Mouse (Mus musculus) spleen, adult 2 months (tissue): ENCODE measurements around the gene Abcc4. TPM values are rescaled to one million over a fixed set of nuclear protein-coding genes. Genes with fewer than 3 reads are reported as not detected.

ENCODE experiments used
- DNase-seq, 2 experiments: peaks; one replicate each; pipeline versions ENCODE4 v3.0.0 to v3.0.0-alpha.2; 2012 to 2021; ENCODE audit warnings: low spot score in 2 of 2, low read depth in 1 of 2
- H3K27ac ChIP-seq: fragments of 200-500 bp; 2 replicates; pipeline ENCODE4 v1.5.1; 2012; ENCODE audit warnings: low read length, inconsistent platforms; ENCODE audit not compliant: insufficient read depth
- H3K27me3 ChIP-seq: fragments of 200-500 bp; 2 replicates; pipeline ENCODE4 v1.6.1; 2012; ENCODE audit warnings: mild to moderate bottlenecking, moderate library complexity, low read length, inconsistent platforms; ENCODE audit not compliant: control insufficient read depth, insufficient read depth
- H3K36me3 ChIP-seq: fragments of 200-500 bp; 2 replicates; pipeline ENCODE4 v1.6.1; 2012; ENCODE audit warnings: mild to moderate bottlenecking, low read length, inconsistent platforms; ENCODE audit not compliant: control insufficient read depth, insufficient read depth
- H3K4me1 ChIP-seq: fragments of 200-500 bp; 2 replicates; pipeline ENCODE4 v1.6.1; 2011; ENCODE audit warnings: inconsistent platforms; ENCODE audit not compliant: control insufficient read depth, insufficient read depth, insufficient read length
- H3K4me3 ChIP-seq: fragments of 200-500 bp; 2 replicates; pipeline ENCODE4 v1.5.1; 2011; ENCODE audit warnings: mild to moderate bottlenecking, inconsistent platforms; ENCODE audit not compliant: insufficient read depth, insufficient read length; ENCODE audit errors: extremely low read depth
- CTCF ChIP-seq: fragments of 200-500 bp; IDR thresholded peaks from 2 replicates; pipeline ENCODE4 v1.5.1; 2011; ENCODE audit warnings: mild to moderate bottlenecking, inconsistent platforms; ENCODE audit not compliant: insufficient read depth, insufficient read length, insufficient replicate concordance; ENCODE audit errors: extremely low read depth
- POLR2A ChIP-seq: fragments of 200-500 bp; IDR thresholded peaks from 2 replicates; pipeline ENCODE4 v1.6.1; 2011; ENCODE audit warnings: low read depth, low read length, inconsistent platforms
- WGBS: fragments of 180-500 bp; shearing (Covaris S2); methylation state at CpG from one replicate; pipeline ENCODE4 v1.1.7; 2018; 5-methylcytosine and 5-hydroxymethylcytosine counted together
- polyA plus RNA-seq: library from polyadenylated mRNA; depleted of rRNA; stranded (reverse); fragments of >200 nt; gene quantifications from 2 replicates; pipeline ENCODE4 v1.2.3, GENCODE M21; 2012

Abcc4 gene
- polyA plus RNA-seq, 1 experiment, result 2.9 TPM

DNA sequence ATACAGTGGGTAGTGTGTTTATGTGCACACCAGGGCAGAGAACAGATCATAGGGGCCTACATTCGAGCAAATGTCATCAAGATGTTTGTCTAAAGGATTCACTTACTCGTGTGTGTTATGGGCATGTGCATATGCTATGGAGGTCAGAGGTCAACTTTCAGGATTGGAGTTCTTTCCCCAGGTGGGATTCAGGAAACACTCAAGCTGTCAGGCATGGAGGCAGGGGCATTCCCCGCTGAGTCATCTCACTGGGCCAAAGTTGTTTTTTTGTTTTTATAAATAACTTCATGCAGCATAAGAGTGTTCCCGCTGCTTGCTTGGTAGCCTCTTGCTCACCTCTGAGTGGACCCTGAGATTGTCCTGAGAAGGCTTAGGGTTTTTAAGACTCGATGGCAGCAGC is 224.2 kb downstream of the Abcc4 start:
- no peak for TF ChIP-seq POLR2A
- no peak for TF ChIP-seq CTCF
- no peaks in the 10 kb centered on the region for H3K4me1 ChIP-seq
- H3K4me3 ChIP-seq, result no peak overlapping the region
- H3K27me3 ChIP-seq, result no peaks in the 10 kb centered on the region
- DNase-seq, result no peak
- H3K36me3 ChIP-seq, result peaks cover 3% of the 10 kb centered on the region; the same call in 1 of the 2 replicates
- 88% methylated on average over 5 of the region's 5 CpGs for WGBS
- no peak overlapping the region for H3K27ac ChIP-seq

DNA sequence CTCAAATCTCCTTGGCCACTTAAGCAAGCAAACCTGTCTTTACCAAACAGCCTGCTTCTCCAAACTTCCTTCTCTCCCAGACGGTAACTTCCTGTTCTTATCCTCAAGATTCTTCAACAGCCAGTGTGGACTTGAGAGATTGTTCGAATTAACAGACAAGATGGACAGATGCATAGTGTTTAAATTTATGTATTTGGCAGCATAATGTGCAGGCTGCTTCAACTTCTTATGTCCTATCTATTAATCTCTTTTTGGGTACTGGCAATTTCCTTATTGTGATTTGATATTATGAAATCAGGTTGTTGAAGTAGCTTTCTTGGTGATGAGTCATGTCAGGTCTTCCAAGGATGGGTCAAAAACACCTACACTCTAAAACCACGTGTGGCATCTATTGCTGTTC is 229.7 kb downstream of the Abcc4 start:
- Histone ChIP-seq H3K4me3 (no peak overlapping the region), H3K4me1 (no peaks in the 10 kb centered on the region), H3K27ac (no peak overlapping the region), H3K27me3 (peaks cover 2% of the 10 kb centered on the region; the same call in 1 of the 2 replicates), H3K36me3 (no peaks in the 10 kb centered on the region)
- DNase-seq, result no peak
- TF ChIP-seq POLR2A, result no peak
- no peak for TF ChIP-seq CTCF
- 51% methylated on average over 3 of the region's 3 CpGs for WGBS

DNA sequence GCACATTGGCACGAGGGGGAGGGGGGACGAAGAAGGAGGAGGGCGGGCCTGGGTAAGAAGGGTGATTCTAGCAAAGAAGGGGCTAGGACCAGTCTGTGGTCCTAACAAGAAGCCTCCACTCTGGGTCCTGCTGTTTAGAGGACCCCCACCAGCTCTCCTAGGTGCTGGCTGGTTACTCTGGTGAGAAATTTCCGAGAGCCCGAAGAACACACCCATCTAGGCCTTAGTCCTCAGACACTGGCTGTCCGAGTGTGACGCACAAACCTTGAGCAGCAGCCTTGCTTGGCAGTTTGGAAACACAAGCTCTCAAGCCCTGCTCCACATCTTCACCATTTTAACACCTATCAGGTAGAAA is 230.9 kb downstream of the Abcc4 start:
- H3K4me3 ChIP-seq, result no peak overlapping the region
- TF ChIP-seq POLR2A (no peak), CTCF (no peak)
- DNase-seq, result no peak
- no peak overlapping the region for H3K27ac ChIP-seq
- H3K36me3 ChIP-seq, result no peaks in the 10 kb centered on the region
- no peaks in the 10 kb centered on the region for H3K4me1 ChIP-seq
- H3K27me3 ChIP-seq, result peaks cover 2% of the 10 kb centered on the region; the same call in 1 of the 2 replicates
- WGBS, result 80% methylated on average over 7 of the region's 7 CpGs

DNA sequence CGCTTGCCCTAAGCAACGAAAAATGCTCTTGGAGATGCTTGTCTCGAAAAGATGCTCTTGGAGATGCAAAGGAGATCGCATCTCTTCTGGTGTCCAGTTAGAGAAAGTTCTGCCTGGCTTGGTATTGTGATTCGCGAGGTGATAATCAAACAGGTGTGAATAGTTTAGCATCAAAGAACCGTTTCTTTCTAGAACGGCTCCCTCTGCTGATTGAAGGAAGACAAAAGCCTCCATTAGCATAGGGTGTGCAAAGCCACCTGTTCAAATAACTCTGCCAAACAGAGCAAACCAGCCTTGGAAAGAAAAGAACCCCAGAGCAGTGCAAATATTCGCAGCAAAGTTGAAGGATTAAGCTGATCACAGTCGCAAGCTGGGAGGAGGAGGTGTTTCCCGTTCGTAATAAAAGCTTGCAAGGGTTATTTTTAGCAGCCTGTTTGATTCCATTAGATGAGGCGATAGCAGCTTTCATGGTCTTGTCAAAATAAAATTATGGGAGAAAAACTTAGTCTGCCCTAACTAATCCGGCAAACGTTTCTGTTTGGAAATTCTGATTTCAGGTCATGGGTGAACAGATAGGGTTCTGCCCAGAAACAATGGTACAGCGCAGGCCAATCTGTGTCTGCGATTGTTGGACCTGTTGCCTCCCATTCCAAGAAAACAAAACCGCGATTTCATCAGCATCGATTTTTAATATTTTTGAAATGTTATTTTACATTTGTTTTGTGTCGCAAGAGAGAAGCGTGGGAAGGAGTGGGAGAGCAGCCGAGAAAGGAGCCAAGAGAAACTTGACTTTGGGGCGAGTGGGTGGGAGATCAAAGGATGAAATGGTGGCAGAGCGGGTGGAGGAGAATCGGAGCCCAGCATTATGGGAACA is 231.6 kb downstream of the Abcc4 start:
- Histone ChIP-seq H3K36me3 (no peaks in the 10 kb centered on the region), H3K4me3 (no peak overlapping the region), H3K4me1 (no peaks in the 10 kb centered on the region), H3K27me3 (peaks cover 2% of the 10 kb centered on the region; the same call in 1 of the 2 replicates), H3K27ac (no peak overlapping the region)
- TF ChIP-seq CTCF, result no peak
- no peak for TF ChIP-seq POLR2A
- DNase-seq, result no peak
- 34% methylated on average over 26 of the region's 26 CpGs for WGBS

DNA sequence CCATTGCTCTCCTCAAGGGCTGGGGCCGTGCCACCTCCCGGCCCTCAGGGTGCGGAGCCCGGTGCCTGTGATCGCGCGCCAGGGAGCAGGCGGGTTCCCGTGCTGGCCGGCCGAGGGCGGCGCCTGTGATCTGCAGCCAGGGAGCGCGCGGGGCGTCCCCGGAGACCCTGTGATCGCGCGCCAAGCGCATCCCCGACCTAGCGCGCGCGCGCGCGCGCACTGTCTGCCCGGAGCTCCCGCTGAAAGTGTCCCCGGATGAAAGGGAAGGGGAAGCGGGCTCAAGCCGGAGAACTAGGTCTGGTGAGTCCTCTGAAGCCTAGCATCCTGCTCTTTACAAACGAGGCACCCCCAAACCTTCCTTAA is 232.2 kb downstream of the Abcc4 start:
- TF ChIP-seq CTCF (no peak), POLR2A (no peak)
- Histone ChIP-seq H3K36me3 (no peaks in the 10 kb centered on the region), H3K4me1 (no peaks in the 10 kb centered on the region), H3K4me3 (no peak overlapping the region), H3K27ac (no peak overlapping the region), H3K27me3 (peaks cover 2% of the 10 kb centered on the region; the same call in 1 of the 2 replicates)
- under 1% methylated on average over 37 of the region's 37 CpGs for WGBS
- no peak for DNase-seq

DNA sequence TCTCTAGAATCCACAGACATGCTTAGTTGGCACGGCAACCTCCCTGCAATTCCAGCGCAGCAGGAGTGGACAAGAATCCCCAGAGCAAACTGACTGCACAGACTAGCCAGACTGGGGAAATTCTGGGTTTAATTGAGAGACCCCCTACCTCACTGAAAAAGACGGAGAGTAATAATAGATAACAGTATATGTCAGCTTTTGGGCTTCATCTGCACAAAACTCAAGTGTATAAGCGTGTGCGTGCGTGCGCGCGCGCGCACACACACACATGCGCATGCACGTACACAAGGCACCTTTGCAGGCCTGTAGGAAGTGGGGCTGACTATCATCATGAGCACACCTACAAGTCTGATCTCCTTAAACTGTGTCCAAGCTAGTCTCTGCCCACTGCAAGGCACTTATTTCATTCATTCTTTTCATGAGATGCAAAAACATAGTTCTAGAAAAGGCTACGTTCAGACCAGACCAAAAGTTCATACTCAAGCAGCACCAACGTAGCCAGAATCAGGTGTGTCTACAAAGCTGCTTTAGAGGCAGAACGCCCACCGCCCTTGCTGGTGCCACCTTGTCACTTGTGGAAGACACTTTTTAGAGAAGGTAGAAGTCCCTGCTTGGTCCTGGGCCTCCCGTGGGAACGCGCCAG is 232.7 kb downstream of the Abcc4 start:
- Histone ChIP-seq H3K4me1 (no peaks in the 10 kb centered on the region), H3K36me3 (no peaks in the 10 kb centered on the region), H3K4me3 (no peak overlapping the region), H3K27ac (no peak overlapping the region), H3K27me3 (peaks cover 2% of the 10 kb centered on the region; the same call in 1 of the 2 replicates)
- TF ChIP-seq CTCF, result no peak
- no peak for TF ChIP-seq POLR2A
- no peak for DNase-seq
- 17% methylated on average over 20 of the region's 20 CpGs for WGBS
